Comparison of ENCODE assay signal across 26 mouse cellular contexts in genomic region chr15:27441951-27442350, GRCm38 (mm10). TPM values are rescaled to one million over a fixed set of nuclear protein-coding genes. Genes with fewer than 3 reads are reported as not detected.
DNase-seq lines count a peak whose midpoint lies in the region; ATAC-seq lines count a peak whose summit lies in the region.
"Had no signal": no experiment of that assay in that cellular context is flagged by ENCODE, and none has a peak within 500 bp of the region (broad histone marks: within the 10 kb centered on the region; RNA-seq: fewer than 3 reads in every experiment).

No protein-coding gene starts in this region.

- WGBS in hindbrain, embryonic 15.5 days, result 59% methylated on average over 5 of the region's 5 CpGs
- 54% methylated on average over 5 of the region's 5 CpGs for WGBS in hindbrain, embryonic 16.5 days
- WGBS in neural tube, embryonic 11.5 days, result 54% methylated on average over 5 of the region's 5 CpGs
- WGBS in neural tube, embryonic 13.5 days, result 33% methylated on average over 5 of the region's 5 CpGs

- H3K4me3 ChIP-seq in hindbrain, embryonic 15.5 days, result no peak overlapping the region
- H3K4me3 ChIP-seq in hindbrain, embryonic 16.5 days (ENCODE audit: low read length), result no peak overlapping the region
- H3K4me3 ChIP-seq in neural tube, embryonic 11.5 days (ENCODE audit: low read depth, low read length), result no peak overlapping the region
- H3K4me3 ChIP-seq in neural tube, embryonic 13.5 days, result no peak overlapping the region
- H3K4me3 ChIP-seq: forebrain, embryonic 10.5 days; heart, embryonic 15.5 days; limb, embryonic 12.5 days; liver, embryonic 12.5 days; midbrain, embryonic 12.5 days had no signal

- no peaks in the 10 kb centered on the region for H3K36me3 ChIP-seq in hindbrain, embryonic 15.5 days
- no peaks in the 10 kb centered on the region for H3K36me3 ChIP-seq in hindbrain, embryonic 16.5 days (ENCODE audit: control insufficient read depth, insufficient read depth, low read length)
- no peaks in the 10 kb centered on the region for H3K36me3 ChIP-seq in neural tube, embryonic 11.5 days (ENCODE audit: control insufficient read depth, insufficient read depth, low read length)
- H3K36me3 ChIP-seq in neural tube, embryonic 13.5 days, result no peaks in the 10 kb centered on the region
- H3K36me3 ChIP-seq: forebrain, embryonic 10.5 days; G1E; heart, embryonic 15.5 days; limb, embryonic 12.5 days; liver, embryonic 12.5 days; midbrain, embryonic 12.5 days had no signal

- H3K9me3 ChIP-seq in hindbrain, embryonic 15.5 days, result no peaks in the 10 kb centered on the region
- H3K9me3 ChIP-seq in hindbrain, embryonic 16.5 days (ENCODE audit: control insufficient read depth, low read length), result no peaks in the 10 kb centered on the region
- H3K9me3 ChIP-seq in neural tube, embryonic 11.5 days (ENCODE audit: control insufficient read depth, low read length), result no peaks in the 10 kb centered on the region
- H3K9me3 ChIP-seq in neural tube, embryonic 13.5 days, result no peaks in the 10 kb centered on the region
- H3K9me3 ChIP-seq: forebrain, embryonic 10.5 days; G1E; heart, embryonic 15.5 days; limb, embryonic 12.5 days; liver, embryonic 12.5 days; midbrain, embryonic 12.5 days had no signal

- no peak overlapping the region for H3K9ac ChIP-seq in hindbrain, embryonic 15.5 days
- no peak overlapping the region for H3K9ac ChIP-seq in hindbrain, embryonic 16.5 days (ENCODE audit: low read depth, low read length)
- no peak overlapping the region for H3K9ac ChIP-seq in neural tube, embryonic 11.5 days (ENCODE audit: low read length)
- H3K9ac ChIP-seq in neural tube, embryonic 13.5 days, result no peak overlapping the region
- H3K9ac ChIP-seq: forebrain, postnatal 0 days; heart, embryonic 15.5 days; limb, embryonic 12.5 days; liver, embryonic 12.5 days; midbrain, embryonic 12.5 days had no signal

- no peaks in the 10 kb centered on the region for H3K27me3 ChIP-seq in hindbrain, embryonic 15.5 days
- no peaks in the 10 kb centered on the region for H3K27me3 ChIP-seq in hindbrain, embryonic 16.5 days (replicated peaks; ENCODE audit: control insufficient read depth, insufficient read depth, low read length)
- no peaks in the 10 kb centered on the region for H3K27me3 ChIP-seq in neural tube, embryonic 11.5 days (ENCODE audit: control insufficient read depth, insufficient read depth, low read length)
- H3K27me3 ChIP-seq in neural tube, embryonic 13.5 days, result no peaks in the 10 kb centered on the region
- H3K27me3 ChIP-seq: CH12.LX; heart, embryonic 15.5 days; limb, embryonic 12.5 days; liver, embryonic 12.5 days; midbrain, embryonic 12.5 days; Patski had no signal

- no peaks in the 10 kb centered on the region for H3K4me1 ChIP-seq in hindbrain, embryonic 15.5 days (replicated peaks)
- no peaks in the 10 kb centered on the region for H3K4me1 ChIP-seq in hindbrain, embryonic 16.5 days (ENCODE audit: control insufficient read depth, insufficient read depth, low read depth, low read length)
- H3K4me1 ChIP-seq in neural tube, embryonic 11.5 days (ENCODE audit: control insufficient read depth, insufficient read depth, low read length), result no peaks in the 10 kb centered on the region
- 0 out of 2 replicates have a peak, but pooled peaks cover 6% of the 10 kb centered on the region for H3K4me1 ChIP-seq in neural tube, embryonic 13.5 days (replicated peaks)
- H3K4me1 ChIP-seq: forebrain, embryonic 10.5 days; heart, embryonic 15.5 days; limb, embryonic 12.5 days; midbrain, embryonic 12.5 days had no signal

- no peak for DNase-seq in neural tube, embryonic 11.5 days (ENCODE audit: low spot score)
- DNase-seq in neural tube, embryonic 10.5 days (ENCODE audit: extremely low spot score, low spot score), result no peak
- no peak for DNase-seq in testis, postnatal 14 days (ENCODE audit: low spot score)
- no peak for DNase-seq in spleen, postnatal 10 days (ENCODE audit: low spot score in 2 of 2)
- DNase-seq: B cell, adult 2 months; cerebellum, adult 18-20 months; cerebellum, postnatal 14 days; forebrain, postnatal 0 days; gastrocnemius, postnatal 36 days; heart, postnatal 4 days; kidney, adult 2 months; kidney, postnatal 4 days; lung, adult 18-20 months; lung, postnatal 10 days; thymus, postnatal 14 days had no signal

- no peak overlapping the region for H3K4me2 ChIP-seq in hindbrain, embryonic 15.5 days
- H3K4me2 ChIP-seq in hindbrain, embryonic 16.5 days (ENCODE audit: low read length), result no peak overlapping the region
- H3K4me2 ChIP-seq in neural tube, embryonic 11.5 days (ENCODE audit: low read depth), result no peak overlapping the region
- no peak overlapping the region for H3K4me2 ChIP-seq in neural tube, embryonic 13.5 days
- H3K4me2 ChIP-seq: heart, embryonic 15.5 days; limb, embryonic 12.5 days; liver, embryonic 12.5 days; midbrain, embryonic 12.5 days had no signal

- H3K27ac ChIP-seq in hindbrain, embryonic 15.5 days (replicated peaks), result no peak overlapping the region
- H3K27ac ChIP-seq in hindbrain, embryonic 16.5 days (ENCODE audit: low read depth, low read length), result no peak overlapping the region
- H3K27ac ChIP-seq in neural tube, embryonic 11.5 days (ENCODE audit: low read depth, low read length), result no peak overlapping the region
- no peak overlapping the region for H3K27ac ChIP-seq in neural tube, embryonic 13.5 days (replicated peaks)
- H3K27ac ChIP-seq: forebrain, embryonic 10.5 days; heart, embryonic 15.5 days; limb, embryonic 12.5 days; liver, embryonic 12.5 days; midbrain, embryonic 12.5 days had no signal

- ATAC-seq in hindbrain, embryonic 15.5 days (ENCODE audit: low FRiP score, low read depth), result 0 out of 2 replicates have a peak, but pooled peaks have one; percentile 27
- no peak for ATAC-seq in hindbrain, embryonic 16.5 days
- peak; percentile 53 for ATAC-seq in neural tube, embryonic 11.5 days (ENCODE audit: insufficient read depth, low FRiP score, low TSS enrichment)
- peak; percentile 84 for ATAC-seq in neural tube, embryonic 13.5 days (ENCODE audit: low read depth)
- ATAC-seq: forebrain, postnatal 0 days; liver, embryonic 12.5 days; Patski had no signal

RNA-seq across cellular contexts. Expression of gene Ank, which starts 24.5 kb away (rescaled TPM):
- 16.5 and 17.9 TPM in 2 replicates for polyA plus RNA-seq in hindbrain, embryonic 15.5 days (2015; fragmentation: Nextera tagmentation; extraction: Ambion mirVana)
- 11.6 and 15.6 TPM in 2 replicates for polyA plus RNA-seq in hindbrain, embryonic 16.5 days (2015; fragmentation: Nextera tagmentation; extraction: Ambion mirVana)
- polyA plus RNA-seq in neural tube, embryonic 11.5 days (2014; fragmentation: Nextera tagmentation; extraction: Ambion mirVana), result 8.7 and 12.9 TPM in 2 replicates
- polyA plus RNA-seq in neural tube, embryonic 13.5 days (2015; fragmentation: Nextera tagmentation; extraction: Ambion mirVana), result 14.4 and 15.3 TPM in 2 replicates
